Mouse (Mus musculus): ENCODE data around the gene Krt84. TPM values are rescaled to one million over a fixed set of nuclear protein-coding genes. Genes with fewer than 3 reads are reported as not detected.

The Krt84 gene
- polyA plus RNA-seq, 1 experiment from 2014 or later: 0.53 TPM

DNA sequence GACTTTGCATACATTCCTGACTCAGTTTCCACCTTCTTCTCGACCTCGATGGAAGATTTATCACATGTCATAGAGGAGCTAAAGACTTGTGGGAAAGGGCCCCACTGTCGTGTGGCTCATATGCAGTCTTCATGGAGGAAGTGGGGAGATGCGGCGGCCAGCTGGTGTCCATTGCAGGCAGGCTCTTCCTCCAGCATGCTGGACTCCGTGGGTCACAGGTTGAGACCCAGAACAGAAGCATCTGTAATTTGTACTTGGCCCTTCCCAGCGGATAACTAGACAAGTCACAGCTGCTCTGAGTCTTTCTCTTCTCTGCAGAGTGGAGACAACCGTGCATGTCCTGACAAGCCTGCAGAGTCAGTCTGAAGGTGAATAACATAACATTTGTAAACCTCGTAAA is 24.4 kb downstream of the Krt84 start:
- Histone ChIP-seq H3K4me1 (ENCODE audit: control insufficient read depth, insufficient read depth, low read length) (no peaks in the 10 kb centered on the region), H3K27ac (ENCODE audit: low read length) (no peak overlapping the region), H3K27me3 (replicated peaks; ENCODE audit: control insufficient read depth, insufficient read depth, low read length) (no peaks in the 10 kb centered on the region), H3K36me3 (ENCODE audit: control insufficient read depth, insufficient read depth, low read length) (no peaks in the 10 kb centered on the region), H3K4me3 (ENCODE audit: low read length) (no peak overlapping the region), H3K9ac (ENCODE audit: low read depth, low read length) (no peak overlapping the region), H3K9me3 (ENCODE audit: control insufficient read depth, low read length) (no peaks in the 10 kb centered on the region), H3K4me2 (ENCODE audit: low read depth, low read length) (no peak overlapping the region)
- ATAC-seq: no peak
- WGBS: 53% methylated on average over 9 of the region's 9 CpGs

DNA sequence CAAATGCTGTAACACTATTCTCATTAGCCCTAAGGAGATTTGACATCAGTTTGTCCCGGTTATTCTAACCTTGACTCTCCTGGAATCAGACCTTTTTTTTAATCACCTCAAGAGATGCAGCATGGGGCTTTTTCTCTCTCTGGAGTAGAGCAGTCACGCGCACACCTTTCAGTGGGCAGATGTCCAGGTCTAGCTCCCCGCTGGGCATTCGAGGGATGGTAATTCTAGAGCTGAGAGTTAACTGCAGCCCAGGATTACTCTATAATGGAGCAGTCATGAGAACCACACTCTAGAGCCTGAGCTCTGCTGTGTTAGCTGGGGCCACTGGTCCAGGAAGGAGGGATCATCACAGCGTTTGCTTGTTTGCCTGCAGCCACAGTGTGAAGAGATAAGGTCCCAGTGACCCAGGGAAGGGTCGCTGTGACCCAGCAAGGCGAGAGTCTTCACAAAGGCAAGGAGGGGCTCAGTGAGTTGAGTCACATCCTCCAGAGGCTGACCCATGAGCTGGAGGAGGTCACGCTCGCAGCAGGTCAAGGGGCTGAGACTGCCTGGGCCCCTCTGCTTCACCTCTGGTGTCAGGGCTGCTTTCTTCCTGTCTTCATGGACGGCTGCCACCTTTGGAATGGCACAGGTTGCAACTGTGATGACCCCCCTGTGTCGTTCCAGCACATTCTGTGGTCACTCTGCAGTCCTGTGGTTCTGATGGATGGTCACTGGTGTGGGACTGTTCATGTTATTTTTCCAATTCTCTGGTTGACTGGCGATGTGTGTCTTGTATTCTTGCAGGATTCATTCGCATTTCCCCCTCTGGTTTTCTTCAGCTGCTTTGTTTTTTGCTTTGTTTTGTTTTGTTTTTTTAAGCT is 25.5 kb downstream of the Krt84 start:
- no peaks in the 10 kb centered on the region for H3K4me1 ChIP-seq (ENCODE audit: control insufficient read depth, insufficient read depth, low read length)
- H3K9me3 ChIP-seq (ENCODE audit: control insufficient read depth, low read length): no peaks in the 10 kb centered on the region
- no peaks in the 10 kb centered on the region for H3K36me3 ChIP-seq (ENCODE audit: control insufficient read depth, insufficient read depth, low read length)
- no peak for ATAC-seq
- 48% methylated on average over 14 of the region's 14 CpGs for WGBS
- H3K4me3 ChIP-seq (ENCODE audit: low read length): no peak overlapping the region
- H3K9ac ChIP-seq (ENCODE audit: low read depth, low read length): no peak overlapping the region
- H3K4me2 ChIP-seq (ENCODE audit: low read depth, low read length): no peak overlapping the region
- H3K27me3 ChIP-seq (replicated peaks; ENCODE audit: control insufficient read depth, insufficient read depth, low read length): no peaks in the 10 kb centered on the region
- no peak overlapping the region for H3K27ac ChIP-seq (ENCODE audit: low read length)

DNA sequence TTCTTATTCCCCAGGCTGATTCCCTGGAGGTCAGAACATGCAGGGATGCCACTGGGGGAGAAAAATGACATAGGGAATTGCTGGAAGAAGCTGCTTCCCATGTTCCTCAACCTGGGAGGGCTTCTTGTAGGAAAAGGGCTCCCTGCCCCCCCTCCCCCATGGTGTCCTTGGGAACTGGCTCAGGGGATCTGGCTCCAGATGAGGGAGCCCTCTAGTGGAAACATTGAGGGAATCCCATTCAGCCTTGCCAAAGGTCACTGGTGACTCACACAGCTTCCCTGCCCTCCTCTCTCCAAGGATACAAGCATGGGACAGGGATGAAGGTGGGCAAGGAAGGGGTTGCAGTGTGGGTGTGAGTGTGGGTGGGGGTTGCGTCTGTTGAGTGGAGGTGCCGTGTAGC is 35.4 kb downstream of the Krt84 start:
- no peak overlapping the region for H3K4me3 ChIP-seq (ENCODE audit: low read length)
- no peaks in the 10 kb centered on the region for H3K27me3 ChIP-seq (replicated peaks; ENCODE audit: control insufficient read depth, insufficient read depth, low read length)
- no peak overlapping the region for H3K27ac ChIP-seq (ENCODE audit: low read length)
- ATAC-seq: no peak
- H3K36me3 ChIP-seq (ENCODE audit: control insufficient read depth, insufficient read depth, low read length): no peaks in the 10 kb centered on the region
- no peak overlapping the region for H3K4me2 ChIP-seq (ENCODE audit: low read depth, low read length)
- H3K9me3 ChIP-seq (ENCODE audit: control insufficient read depth, low read length): no peaks in the 10 kb centered on the region
- 70% methylated on average over 2 of the region's 2 CpGs for WGBS
- H3K4me1 ChIP-seq (ENCODE audit: control insufficient read depth, insufficient read depth, low read length): peaks cover 4% of the 10 kb centered on the region; the same call in 1 of the 2 replicates
- H3K9ac ChIP-seq (ENCODE audit: low read depth, low read length): no peak overlapping the region

DNA sequence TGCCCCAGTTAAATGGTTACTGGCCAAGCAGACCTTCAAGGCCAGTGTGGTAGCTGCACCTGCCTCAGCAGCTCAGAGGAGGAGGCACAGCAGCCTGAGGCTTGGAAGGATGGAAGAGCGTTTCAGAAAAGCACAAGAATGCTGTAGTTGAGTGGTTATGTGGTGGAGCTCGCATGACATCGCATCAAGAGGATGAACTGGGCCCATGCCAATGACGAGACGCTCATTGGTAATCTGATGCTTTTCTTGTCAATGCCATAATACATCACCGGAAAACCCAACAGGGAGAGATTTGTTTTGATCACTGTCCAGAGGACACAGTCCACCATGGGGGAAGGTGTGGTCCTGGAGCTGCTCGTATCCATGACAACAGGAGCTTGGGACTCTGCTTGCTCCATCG is 37.4 kb downstream of the Krt84 start:
- H3K9me3 ChIP-seq (ENCODE audit: control insufficient read depth, low read length): no peaks in the 10 kb centered on the region
- H3K9ac ChIP-seq (ENCODE audit: low read depth, low read length): no peak overlapping the region
- no peak overlapping the region for H3K27ac ChIP-seq (ENCODE audit: low read length)
- peaks cover 4% of the 10 kb centered on the region; the same call in 1 of the 2 replicates for H3K4me1 ChIP-seq (ENCODE audit: control insufficient read depth, insufficient read depth, low read length)
- 80% methylated on average over 8 of the region's 8 CpGs for WGBS
- H3K27me3 ChIP-seq (replicated peaks; ENCODE audit: control insufficient read depth, insufficient read depth, low read length): no peaks in the 10 kb centered on the region
- H3K36me3 ChIP-seq (ENCODE audit: control insufficient read depth, insufficient read depth, low read length): no peaks in the 10 kb centered on the region
- no peak overlapping the region for H3K4me3 ChIP-seq (ENCODE audit: low read length)
- H3K4me2 ChIP-seq (ENCODE audit: low read depth, low read length): no peak overlapping the region
- ATAC-seq: no peak

DNA sequence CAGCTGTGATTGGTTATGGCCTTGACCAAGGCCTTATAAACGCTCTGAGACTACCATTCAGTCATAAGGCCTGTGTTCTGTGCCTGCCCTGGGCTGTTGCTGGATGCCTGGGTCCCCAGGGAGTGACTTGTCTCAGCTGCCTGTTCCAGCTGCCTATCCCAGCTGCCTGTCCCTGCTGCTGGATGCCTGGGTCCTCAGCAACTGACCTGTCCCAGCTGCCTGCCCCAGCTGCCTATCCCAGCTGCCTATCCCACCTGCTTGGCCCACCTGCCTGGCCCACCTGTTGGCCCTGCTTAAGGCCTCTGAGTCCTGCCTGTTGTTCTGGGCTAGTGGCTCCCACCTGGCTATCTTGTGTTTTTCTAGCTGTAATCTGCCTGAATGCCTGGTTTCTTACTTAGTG is 38.4 kb downstream of the Krt84 start:
- H3K9me3 ChIP-seq (ENCODE audit: control insufficient read depth, low read length): no peaks in the 10 kb centered on the region
- no peak overlapping the region for H3K27ac ChIP-seq (ENCODE audit: low read length)
- no peak overlapping the region for H3K4me2 ChIP-seq (ENCODE audit: low read depth, low read length)
- ATAC-seq: no peak
- no peaks in the 10 kb centered on the region for H3K36me3 ChIP-seq (ENCODE audit: control insufficient read depth, insufficient read depth, low read length)
- no peak overlapping the region for H3K4me3 ChIP-seq (ENCODE audit: low read length)
- peaks cover 4% of the 10 kb centered on the region; the same call in 1 of the 2 replicates for H3K4me1 ChIP-seq (ENCODE audit: control insufficient read depth, insufficient read depth, low read length)
- no peak overlapping the region for H3K9ac ChIP-seq (ENCODE audit: low read depth, low read length)
- no peaks in the 10 kb centered on the region for H3K27me3 ChIP-seq (replicated peaks; ENCODE audit: control insufficient read depth, insufficient read depth, low read length)
- 38% methylated on average over 1 of the region's 1 CpGs for WGBS

DNA sequence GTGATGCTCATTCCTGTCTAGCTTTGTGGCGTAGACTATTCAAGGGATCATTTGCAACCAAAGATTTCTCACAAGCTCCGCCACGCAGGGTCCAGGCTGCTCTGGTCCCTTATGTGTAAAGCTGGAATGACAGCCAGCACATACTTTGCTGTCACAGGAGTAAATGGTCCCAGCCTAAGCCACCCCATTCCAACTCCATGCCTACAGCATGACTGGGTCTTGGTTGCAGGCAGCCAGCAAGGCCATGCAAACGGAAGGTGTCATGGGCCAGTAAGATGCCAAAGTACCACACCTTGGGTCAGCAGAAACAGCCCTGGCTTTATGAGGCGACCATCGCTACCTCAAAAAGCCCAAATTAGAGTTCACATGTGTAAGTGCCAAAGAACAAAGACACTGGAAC is 38.9 kb downstream of the Krt84 start:
- no peak for ATAC-seq
- H3K4me3 ChIP-seq (ENCODE audit: low read length): no peak overlapping the region
- 92% methylated on average over 6 of the region's 6 CpGs for WGBS

DNA sequence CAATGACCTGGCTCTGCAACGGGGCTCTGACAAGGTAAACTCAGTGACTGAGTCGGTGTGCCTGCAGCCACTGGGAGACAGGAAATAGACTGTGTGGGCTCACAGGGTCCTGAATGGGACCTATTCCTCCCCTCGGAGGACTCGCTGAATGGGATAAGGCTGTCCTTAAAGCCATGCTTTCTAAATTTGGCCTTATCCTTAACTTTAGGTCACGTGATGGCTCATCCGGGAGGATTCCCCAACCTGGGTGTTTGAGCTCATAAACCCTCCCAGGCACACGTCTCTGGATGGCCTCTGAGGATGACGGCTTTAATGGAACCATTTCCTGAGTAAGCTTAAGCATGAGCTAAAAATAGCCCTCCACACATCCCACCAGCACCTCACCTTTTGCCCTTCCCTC is 39.9 kb downstream of the Krt84 start:
- no peaks in the 10 kb centered on the region for H3K27me3 ChIP-seq (replicated peaks; ENCODE audit: control insufficient read depth, insufficient read depth, low read length)
- no peaks in the 10 kb centered on the region for H3K36me3 ChIP-seq (ENCODE audit: control insufficient read depth, insufficient read depth, low read length)
- WGBS: 37% methylated on average over 8 of the region's 8 CpGs
- H3K9ac ChIP-seq (ENCODE audit: low read depth, low read length): no peak overlapping the region
- H3K9me3 ChIP-seq (ENCODE audit: control insufficient read depth, low read length): no peaks in the 10 kb centered on the region
- H3K4me1 ChIP-seq (ENCODE audit: control insufficient read depth, insufficient read depth, low read length): peaks cover 4% of the 10 kb centered on the region; the same call in 1 of the 2 replicates
- no peak overlapping the region for H3K27ac ChIP-seq (ENCODE audit: low read length)
- no peak overlapping the region for H3K4me2 ChIP-seq (ENCODE audit: low read depth, low read length)
- H3K4me3 ChIP-seq (ENCODE audit: low read length): no peak overlapping the region
- no peak for ATAC-seq

More for the DNA sequence above, 38.9 kb downstream of the Krt84 start:
- Histone ChIP-seq H3K27ac (ENCODE audit: low read length) (no peak overlapping the region), H3K9me3 (ENCODE audit: control insufficient read depth, low read length) (no peaks in the 10 kb centered on the region), H3K4me1 (ENCODE audit: control insufficient read depth, insufficient read depth, low read length) (peaks cover 4% of the 10 kb centered on the region; the same call in 1 of the 2 replicates), H3K27me3 (replicated peaks; ENCODE audit: control insufficient read depth, insufficient read depth, low read length) (no peaks in the 10 kb centered on the region), H3K9ac (ENCODE audit: low read depth, low read length) (no peak overlapping the region), H3K36me3 (ENCODE audit: control insufficient read depth, insufficient read depth, low read length) (no peaks in the 10 kb centered on the region), H3K4me2 (ENCODE audit: low read depth, low read length) (no peak overlapping the region)

DNA sequence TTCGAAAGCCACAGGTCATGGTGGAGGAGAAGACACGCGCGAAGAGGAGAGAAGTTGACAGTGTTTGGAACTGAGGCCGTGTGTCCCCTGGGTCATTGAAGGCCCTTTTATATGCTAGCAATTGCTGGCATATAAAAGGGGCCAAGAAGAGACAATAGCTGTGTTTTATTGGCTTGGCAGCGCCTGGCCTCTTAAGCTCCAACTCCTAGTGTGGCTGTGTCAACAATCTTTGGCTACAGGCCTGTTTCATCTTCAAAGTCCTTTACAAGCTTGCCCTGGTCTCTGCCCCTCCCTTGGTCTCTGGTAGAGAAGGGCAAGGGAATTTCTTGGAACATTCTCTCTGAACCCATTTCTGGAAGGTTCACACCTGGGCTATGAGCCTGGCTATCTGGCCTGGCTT is 41.2 kb downstream of the Krt84 start, which contains the start of gene Krt83:
TSS of gene Krt83 (minus strand) at position 82 of the 400 bp plus-strand sequence.
- ATAC-seq: no peak
- 54% methylated on average over 6 of the region's 6 CpGs for WGBS

DNA sequence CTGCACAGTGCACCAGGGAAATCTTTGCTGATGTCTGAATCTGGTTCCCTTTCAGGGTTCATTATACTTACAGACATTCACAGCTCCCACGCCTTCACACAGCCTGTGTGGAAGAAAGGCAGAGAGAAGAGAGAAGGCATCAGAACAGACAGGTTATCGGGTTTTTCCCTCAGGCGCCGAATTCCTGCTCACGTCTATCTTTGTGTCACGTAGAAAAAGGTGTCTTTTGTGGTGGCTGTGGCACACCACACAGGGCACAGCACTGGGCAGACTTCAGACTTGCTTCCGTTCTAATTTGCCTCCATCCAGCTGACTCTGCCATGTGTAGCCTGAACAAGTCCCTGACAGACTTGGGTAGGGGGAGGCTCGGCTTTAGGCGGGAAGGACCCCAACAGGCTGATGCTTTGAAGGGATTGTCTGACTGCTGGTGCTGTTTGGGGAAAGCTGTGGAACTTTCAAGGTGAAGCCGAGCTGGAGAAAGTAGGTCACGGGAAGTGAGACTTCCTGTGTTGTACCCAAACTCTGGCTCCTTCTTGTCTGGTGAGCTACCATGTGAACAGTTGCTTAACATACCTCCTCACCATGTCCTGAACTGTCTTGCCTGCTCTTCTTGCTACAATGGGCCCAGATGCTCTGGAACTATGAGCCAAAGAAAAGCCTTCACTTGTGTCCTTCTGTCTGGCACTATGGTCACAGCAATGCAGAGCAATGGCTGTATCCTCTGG is 46.5 kb downstream of the Krt84 start:
- ATAC-seq: no peak
- no peaks in the 10 kb centered on the region for H3K36me3 ChIP-seq (ENCODE audit: control insufficient read depth, insufficient read depth, low read length)
- WGBS: 81% methylated on average over 11 of the region's 11 CpGs

More for the DNA sequence above, 41.2 kb downstream of the Krt84 start, which contains the start of gene Krt83:
- no peaks in the 10 kb centered on the region for H3K9me3 ChIP-seq (ENCODE audit: control insufficient read depth, low read length)
- H3K9ac ChIP-seq (ENCODE audit: low read depth, low read length): no peak within 1 kb of the TSS
- H3K4me1 ChIP-seq (ENCODE audit: control insufficient read depth, insufficient read depth, low read length): peaks cover 4% of the 10 kb centered on the region; the same call in 1 of the 2 replicates
- no peaks in the 10 kb centered on the region for H3K27me3 ChIP-seq (replicated peaks; ENCODE audit: control insufficient read depth, insufficient read depth, low read length)
- H3K27ac ChIP-seq (ENCODE audit: low read length): no peak within 1 kb of the TSS
- H3K4me3 ChIP-seq (ENCODE audit: low read length): no peak within 1 kb of the TSS
- no peak within 1 kb of the TSS for H3K4me2 ChIP-seq (ENCODE audit: low read depth, low read length)
- no peaks in the 10 kb centered on the region for H3K36me3 ChIP-seq (ENCODE audit: control insufficient read depth, insufficient read depth, low read length)

More for the DNA sequence above, 46.5 kb downstream of the Krt84 start:
- Histone ChIP-seq H3K4me2 (ENCODE audit: low read depth, low read length) (no peak overlapping the region), H3K9me3 (ENCODE audit: control insufficient read depth, low read length) (no peaks in the 10 kb centered on the region), H3K27ac (ENCODE audit: low read length) (no peak overlapping the region), H3K4me3 (ENCODE audit: low read length) (no peak overlapping the region), H3K4me1 (ENCODE audit: control insufficient read depth, insufficient read depth, low read length) (no peaks in the 10 kb centered on the region), H3K27me3 (replicated peaks; ENCODE audit: control insufficient read depth, insufficient read depth, low read length) (no peaks in the 10 kb centered on the region), H3K9ac (ENCODE audit: low read depth, low read length) (no peak overlapping the region)
